Mouse (Mus musculus) heart, adult 8-10 months (tissue): ENCODE data around the gene Gm26602. TPM values are rescaled to one million over a fixed set of nuclear protein-coding genes. Genes with fewer than 3 reads are reported as not detected.
"Not testable (repeated sequence)": the region's sequence is repeated elsewhere in the genome, so short reads cannot be mapped to it uniquely, and the experiment has no call there.

ENCODE experiments used
- DNase-seq: peaks from one replicate; pipeline ENCODE4 v3.0.0; 2022; ENCODE audit warnings: low spot score
- total RNA-seq, 4 experiments: library from RNA; stranded (reverse); gene quantifications; 2 replicates each; pipeline ENCODE4 v1.2.4; 2022

The Gm26602 gene
- total RNA-seq, 4 experiments from 2014 or later, result not detected

- DNase-seq, result not testable (repeated sequence)
These were observed 25.7 kb upstream of the Gm26602 start for GRCm38 (mm10) chr10:79884938-79885337.

GRCm38 (mm10) chr10:79886054-79886453 lies 24.6 kb upstream of the Gm26602 start, which contains the start of gene Elane:
TSS of gene Elane (plus strand) at chr10:79886247.
- DNase-seq, result no peak

- DNase-seq, result no peak
These were observed 24.0 kb upstream of the Gm26602 start for GRCm38 (mm10) chr10:79886611-79887010.

- DNase-seq, result no peak
These were observed 21.3 kb upstream of the Gm26602 start for GRCm38 (mm10) chr10:79889386-79889785.

GRCm38 (mm10) chr10:79890670-79891069 lies 20.0 kb upstream of the Gm26602 start, which contains the start of gene Cfd:
TSS of gene Cfd (plus strand) at chr10:79890853.
- no peak for DNase-seq

- peak; percentile 57 for DNase-seq
These were observed 18.1 kb upstream of the Gm26602 start for GRCm38 (mm10) chr10:79892451-79893118.

GRCm38 (mm10) chr10:79896306-79896705 lies 14.3 kb upstream of the Gm26602 start:
- DNase-seq, result no peak

GRCm38 (mm10) chr10:79896814-79897213 lies 13.8 kb upstream of the Gm26602 start:
- DNase-seq, result no peak

GRCm38 (mm10) chr10:79897316-79898245 lies 13.1 kb upstream of the Gm26602 start:
- no peak for DNase-seq

GRCm38 (mm10) chr10:79900951-79901410 lies 9.7 kb upstream of the Gm26602 start:
- DNase-seq, result no peak

GRCm38 (mm10) chr10:79906712-79907111 lies 3.9 kb upstream of the Gm26602 start:
- no peak for DNase-seq

GRCm38 (mm10) chr10:79907415-79907814 lies 3.2 kb upstream of the Gm26602 start:
- DNase-seq, result no peak

- DNase-seq, result peak; percentile 95
These were observed 2.2 kb upstream of the Gm26602 start, which contains the start of gene Med16 for GRCm38 (mm10) chr10:79908167-79909091. TSS of gene Med16 (minus strand) at chr10:79908923.

- no peak for DNase-seq
These were observed 1.3 kb upstream of the Gm26602 start for GRCm38 (mm10) chr10:79909092-79909922.

GRCm38 (mm10) chr10:79912412-79912811 lies 1.8 kb downstream of the Gm26602 start:
- DNase-seq, result no peak

- no peak for DNase-seq
These were observed 3.7 kb downstream of the Gm26602 start for GRCm38 (mm10) chr10:79914131-79914947.

GRCm38 (mm10) chr10:79914948-79915596 lies 4.4 kb downstream of the Gm26602 start:
- no peak for DNase-seq

- no peak for DNase-seq
These were observed 5.4 kb downstream of the Gm26602 start for GRCm38 (mm10) chr10:79916081-79916480.
